Mouse (Mus musculus): Measurements from ENCODE around the gene Tubgcp3. TPM values are rescaled to one million over a fixed set of nuclear protein-coding genes. Genes with fewer than 3 reads are reported as not detected.
"Not testable (repeated sequence)": the region's sequence is repeated elsewhere in the genome, so short reads cannot be mapped to it uniquely, and the experiment has no call there.

Gene Tubgcp3
- polyA plus RNA-seq, 1 experiment = 69.3 TPM

GRCm38 (mm10) chr8:12613201-12613600, 58.8 kb downstream of the Tubgcp3 start:
- no peak for TF ChIP-seq CTCF (IDR thresholded peaks at IDR 0.05; ENCODE audit: insufficient read depth, low read length)
- no peak for TF ChIP-seq POLR2A (IDR thresholded peaks at IDR 0.05; ENCODE audit: borderline replicate concordance, extremely low read depth, low read depth, low read length)
- 84% methylated on average over 7 of the region's 7 CpGs for WGBS
- no peak for DNase-seq
- Histone ChIP-seq H3K4me3 (replicated peaks; ENCODE audit: extremely low read depth, low read depth, low read length) (no peak overlapping the region), H3K4me1 (ENCODE audit: control insufficient read depth, insufficient read depth, low read length) (no peaks in the 10 kb centered on the region)

GRCm38 (mm10) chr8:12609752-12610449, 62.1 kb downstream of the Tubgcp3 start:
- DNase-seq = no peak
- Histone ChIP-seq H3K4me1 (ENCODE audit: control insufficient read depth, insufficient read depth, low read length) (no peaks in the 10 kb centered on the region), H3K4me3 (replicated peaks; ENCODE audit: extremely low read depth, low read depth, low read length) (no peak overlapping the region)
- 48% methylated on average over 12 of the region's 12 CpGs for WGBS
- TF ChIP-seq CTCF (IDR thresholded peaks at IDR 0.05; ENCODE audit: insufficient read depth, low read length) = no peak
- no peak for TF ChIP-seq POLR2A (IDR thresholded peaks at IDR 0.05; ENCODE audit: borderline replicate concordance, extremely low read depth, low read depth, low read length)

GRCm38 (mm10) chr8:12608810-12609209, 63.2 kb downstream of the Tubgcp3 start:
- H3K4me3 ChIP-seq (replicated peaks; ENCODE audit: extremely low read depth, low read depth, low read length) = no peak overlapping the region
- no peak for DNase-seq
- H3K4me1 ChIP-seq (ENCODE audit: control insufficient read depth, insufficient read depth, low read length) = no peaks in the 10 kb centered on the region
- WGBS = 62% methylated on average over 10 of the region's 10 CpGs
- TF ChIP-seq CTCF (IDR thresholded peaks at IDR 0.05; ENCODE audit: insufficient read depth, low read length) (no peak), POLR2A (IDR thresholded peaks at IDR 0.05; ENCODE audit: borderline replicate concordance, extremely low read depth, low read depth, low read length) (no peak)

GRCm38 (mm10) chr8:12607223-12607622, 64.8 kb downstream of the Tubgcp3 start:
- peak; percentile 81 for DNase-seq
- WGBS = 20% methylated on average over 6 of the region's 6 CpGs
- Histone ChIP-seq H3K4me3 (replicated peaks; ENCODE audit: extremely low read depth, low read depth, low read length) (no peak overlapping the region), H3K4me1 (ENCODE audit: control insufficient read depth, insufficient read depth, low read length) (no peaks in the 10 kb centered on the region)
- TF ChIP-seq CTCF (IDR thresholded peaks at IDR 0.05; ENCODE audit: insufficient read depth, low read length) (peak; percentile 94), POLR2A (IDR thresholded peaks at IDR 0.05; ENCODE audit: borderline replicate concordance, extremely low read depth, low read depth, low read length) (no peak)

GRCm38 (mm10) chr8:12583785-12584184, 88.3 kb downstream of the Tubgcp3 start:
- Histone ChIP-seq H3K4me1 (ENCODE audit: control insufficient read depth, insufficient read depth, low read length) (no peaks in the 10 kb centered on the region), H3K4me3 (replicated peaks; ENCODE audit: extremely low read depth, low read depth, low read length) (no peak overlapping the region)
- 80% methylated on average over 5 of the region's 5 CpGs for WGBS
- DNase-seq = no peak
- TF ChIP-seq POLR2A (IDR thresholded peaks at IDR 0.05; ENCODE audit: borderline replicate concordance, extremely low read depth, low read depth, low read length) (no peak), CTCF (IDR thresholded peaks at IDR 0.05; ENCODE audit: insufficient read depth, low read length) (no peak)

- H3K4me3 ChIP-seq (replicated peaks; ENCODE audit: extremely low read depth, low read depth, low read length) = not testable (repeated sequence)
- 76% methylated on average over 19 of the region's 19 CpGs for WGBS
Measured at GRCm38 (mm10) chr8:12579339-12579999, 92.6 kb downstream of the Tubgcp3 start.

GRCm38 (mm10) chr8:12576739-12577138, 95.3 kb downstream of the Tubgcp3 start:
- DNase-seq = no peak
- 72% methylated on average over 6 of the region's 6 CpGs for WGBS
- H3K4me3 ChIP-seq (replicated peaks; ENCODE audit: extremely low read depth, low read depth, low read length) = no peak overlapping the region
- H3K4me1 ChIP-seq (ENCODE audit: control insufficient read depth, insufficient read depth, low read length) = no peaks in the 10 kb centered on the region
- TF ChIP-seq POLR2A (IDR thresholded peaks at IDR 0.05; ENCODE audit: borderline replicate concordance, extremely low read depth, low read depth, low read length) = no peak
- TF ChIP-seq CTCF (IDR thresholded peaks at IDR 0.05; ENCODE audit: insufficient read depth, low read length) = no peak

More at GRCm38 (mm10) chr8:12579339-12579999, 92.6 kb downstream of the Tubgcp3 start:
- not testable (repeated sequence) for H3K4me1 ChIP-seq (ENCODE audit: control insufficient read depth, insufficient read depth, low read length); DNase-seq

- Histone ChIP-seq H3K4me1 (ENCODE audit: control insufficient read depth, insufficient read depth, low read length) (no peaks in the 10 kb centered on the region), H3K4me3 (replicated peaks; ENCODE audit: extremely low read depth, low read depth, low read length) (no peak overlapping the region)
- 60% methylated on average over 5 of the region's 5 CpGs for WGBS
- DNase-seq = no peak
- no peak for TF ChIP-seq POLR2A (IDR thresholded peaks at IDR 0.05; ENCODE audit: borderline replicate concordance, extremely low read depth, low read depth, low read length)
- no peak for TF ChIP-seq CTCF (IDR thresholded peaks at IDR 0.05; ENCODE audit: insufficient read depth, low read length)
Measured at GRCm38 (mm10) chr8:12576003-12576402, 96.0 kb downstream of the Tubgcp3 start.

GRCm38 (mm10) chr8:12572814-12573534, 99.1 kb downstream of the Tubgcp3 start, which contains the start of gene Spaca7:
Gene Spaca7, plus strand, starts transcription at chr8:12573029.
- Histone ChIP-seq H3K4me1 (ENCODE audit: control insufficient read depth, insufficient read depth, low read length) (no peaks in the 10 kb centered on the region), H3K4me3 (replicated peaks; ENCODE audit: extremely low read depth, low read depth, low read length) (no peak within 1 kb of the TSS)
- WGBS = 49% methylated on average over 14 of the region's 14 CpGs
- TF ChIP-seq CTCF (IDR thresholded peaks at IDR 0.05; ENCODE audit: insufficient read depth, low read length) (no peak), POLR2A (IDR thresholded peaks at IDR 0.05; ENCODE audit: borderline replicate concordance, extremely low read depth, low read depth, low read length) (no peak)
- no peak for DNase-seq
